Mouse (Mus musculus) mammary gland, adult 2 months (tissue): ENCODE data around the gene P2ry2. TPM values are rescaled to one million over a fixed set of nuclear protein-coding genes. Genes with fewer than 3 reads are reported as not detected.

ENCODE experiments used
- polyA plus RNA-seq: library from polyadenylated mRNA; depleted of rRNA; stranded (reverse); fragments of >200 nt; gene quantifications from 2 replicates; pipeline ENCODE4 v1.2.3, GENCODE M21; 2012; ENCODE audit warnings: low replicate concordance; rRNA removed

The P2ry2 gene
- polyA plus RNA-seq: 6.8 and 17.7 TPM in 2 replicates

GRCm38 (mm10) chr7:101012541-101012940 lies at the start of gene P2ry2:
Gene P2ry2 (minus strand): TSS chr7:101012866.

GRCm38 (mm10) chr7:100974135-100974903 lies 38.3 kb downstream of the P2ry2 start, which contains the start of gene P2ry6:
Gene P2ry6 (minus strand): TSS chr7:100974649.

Other genes with a start within 250 kb of the P2ry2 start
- 37.9 and 61.1 TPM in 2 replicates for gene Relt, start 149.4 kb downstream of the P2ry2 start, polyA plus RNA-seq
- 22.4 and 28.9 TPM in 2 replicates for gene Arhgef17, start 80.8 kb downstream of the P2ry2 start, polyA plus RNA-seq
- 48.1 and 76.3 TPM in 2 replicates for gene P2ry6, start 38.2 kb downstream of the P2ry2 start, polyA plus RNA-seq
- gene Fchsd2, start 80.0 kb upstream of the P2ry2 start, polyA plus RNA-seq: 11.5 and 12.6 TPM in 2 replicates